Mouse (Mus musculus): Measurements from ENCODE around the gene Casp9.
"Not testable (repeated sequence)": the region's sequence is repeated elsewhere in the genome, so short reads cannot be mapped to it uniquely, and the experiment has no call there.

Casp9 gene

DNA sequence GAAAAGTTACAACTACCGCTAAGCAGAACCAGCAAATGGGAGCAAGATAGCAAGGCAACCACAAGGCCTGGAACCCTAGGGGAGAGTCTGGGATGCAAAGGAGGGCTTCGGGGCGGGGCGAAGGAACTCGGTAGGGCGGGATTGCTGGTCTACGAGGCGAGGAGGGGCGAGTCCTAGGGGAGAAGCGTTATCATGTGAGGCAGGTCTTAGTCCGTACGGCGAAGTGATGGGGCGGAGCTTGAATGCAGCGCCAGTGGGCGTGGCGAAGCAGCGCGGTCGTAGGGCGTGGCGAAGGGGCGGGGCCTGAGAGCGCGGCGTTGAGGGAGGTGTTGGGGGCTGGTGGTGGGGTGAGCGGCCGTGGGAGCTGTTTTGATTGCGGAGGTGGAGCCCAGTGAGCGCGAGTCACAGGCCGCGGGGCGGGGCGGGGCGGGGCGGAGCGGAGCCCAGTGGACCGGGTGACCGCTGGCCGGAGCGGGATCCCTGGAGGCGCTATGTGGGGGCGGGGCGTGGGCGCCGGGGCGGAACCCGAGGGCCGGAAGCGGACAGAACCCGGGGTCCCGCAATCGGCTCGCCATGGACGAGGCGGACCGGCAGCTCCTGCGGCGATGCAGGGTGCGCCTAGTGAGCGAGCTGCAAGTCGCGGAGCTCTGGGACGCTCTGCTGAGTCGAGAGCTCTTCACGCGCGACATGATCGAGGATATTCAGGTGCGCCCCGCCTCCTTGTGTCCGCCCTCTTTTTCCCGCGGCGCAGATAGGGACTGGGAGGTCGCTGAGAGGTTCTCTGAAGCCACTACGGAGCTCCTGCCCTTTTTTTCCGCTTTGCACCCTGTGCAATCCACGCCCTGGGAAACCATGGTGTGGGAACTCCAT lies at the start of gene Casp9:
TSS of gene Casp9 (plus strand) at position 331 of the 870 bp plus-strand sequence.
- peak; percentile 91 for DNase-seq (ENCODE audit: low spot score)

GRCm38 (mm10) chr4:141746578-141747346 lies 46.6 kb upstream of the Casp9 start, which contains the start of gene Agmat:
Gene Agmat (plus strand): TSS chr4:141746672.
- DNase-seq (ENCODE audit: low spot score): no peak

DNA sequence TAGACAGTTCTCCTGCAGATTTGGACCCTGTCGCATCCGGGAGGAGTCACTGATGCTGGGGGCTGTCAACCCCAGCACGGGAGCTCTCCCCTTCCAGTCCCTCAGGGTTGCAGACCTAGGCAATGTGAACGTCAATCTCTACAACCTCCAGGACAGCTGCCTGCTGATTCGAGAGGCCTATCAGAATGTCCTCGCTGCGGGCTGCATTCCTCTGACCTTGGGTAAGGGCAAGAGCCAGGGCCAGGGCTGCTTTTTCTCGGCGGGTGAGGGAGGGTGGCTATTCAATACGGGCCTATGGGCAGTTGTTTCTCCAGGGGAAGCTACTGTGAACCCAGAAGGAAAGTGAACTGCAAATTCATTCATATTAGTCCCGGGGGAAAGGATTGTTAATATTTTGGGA lies 43.9 kb upstream of the Casp9 start:
- DNase-seq (ENCODE audit: low spot score): no peak

DNA sequence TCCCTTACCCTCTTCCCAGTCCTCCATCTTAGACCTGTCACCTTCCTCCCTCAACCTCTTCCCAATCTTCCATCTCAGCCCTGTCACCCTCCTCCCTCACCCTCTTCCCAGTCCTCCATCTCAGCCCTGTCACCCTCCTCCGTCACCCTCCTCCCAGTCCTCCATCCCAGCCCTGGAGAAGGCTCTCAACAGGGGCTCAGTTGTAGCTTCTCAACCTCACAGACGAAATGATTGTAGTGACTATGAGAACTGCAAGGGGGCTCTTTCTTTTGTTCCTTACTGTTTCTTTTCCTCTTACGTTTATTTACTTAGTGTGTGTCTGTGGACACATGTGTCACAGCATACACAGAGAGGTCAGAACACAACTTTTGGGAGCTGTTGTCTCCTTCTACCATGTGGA lies 42.6 kb upstream of the Casp9 start:
- DNase-seq (ENCODE audit: low spot score): no peak

DNA sequence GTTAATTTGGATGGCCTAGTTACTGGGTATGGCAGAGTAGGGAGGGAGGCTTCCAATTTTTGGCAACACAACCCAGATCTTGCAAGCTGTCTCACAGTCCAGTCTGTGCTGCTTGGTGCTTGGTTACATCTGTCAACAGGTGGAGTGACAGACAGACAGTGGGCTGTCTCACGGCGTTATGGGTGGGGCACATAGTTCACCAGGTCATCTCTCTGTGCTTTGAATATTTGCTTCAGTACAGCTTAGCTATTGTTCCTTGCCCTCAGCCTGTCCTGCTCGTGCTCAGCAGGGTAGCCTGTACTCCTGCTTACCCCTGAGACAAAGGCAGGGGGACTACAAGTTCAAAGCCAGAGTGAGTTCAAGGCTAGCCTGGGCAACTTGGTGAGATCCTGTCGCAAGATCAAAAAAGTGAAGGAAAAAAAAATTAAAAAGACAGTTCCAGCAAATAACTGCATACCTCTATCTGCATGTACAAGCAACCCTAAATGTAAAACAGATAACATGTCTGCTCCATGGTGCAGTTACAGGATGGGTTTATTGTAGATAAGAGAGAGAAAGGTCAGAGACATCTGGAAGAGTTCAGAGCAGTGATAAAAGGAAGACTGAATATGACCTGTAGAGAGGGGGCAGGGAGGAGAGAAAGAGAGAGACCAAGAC lies 41.9 kb upstream of the Casp9 start:
- DNase-seq (ENCODE audit: low spot score): no peak

GRCm38 (mm10) chr4:141752076-141752421 lies 41.4 kb upstream of the Casp9 start:
- DNase-seq (ENCODE audit: low spot score): no peak

GRCm38 (mm10) chr4:141755375-141755930 lies 38.0 kb upstream of the Casp9 start:
- no peak for DNase-seq (ENCODE audit: low spot score)

DNA sequence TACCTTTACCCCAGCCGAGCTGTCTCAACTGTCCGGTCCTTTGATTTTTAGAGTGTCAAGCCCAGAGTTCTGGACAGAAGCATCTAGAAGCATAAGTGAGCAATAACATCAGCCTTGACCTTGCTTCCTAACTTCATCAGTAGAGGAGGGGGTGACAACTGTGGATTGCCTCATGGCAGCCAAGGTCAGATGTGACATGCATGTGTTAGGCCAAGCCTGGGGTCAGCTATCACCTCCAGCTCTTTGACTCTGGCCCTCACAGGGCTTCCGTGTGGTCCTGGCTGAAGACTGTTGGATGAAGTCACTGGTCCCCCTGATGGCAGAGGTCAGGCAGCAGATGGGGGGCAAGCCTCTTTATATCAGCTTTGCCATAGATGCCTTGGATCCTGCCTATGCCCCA lies 36.3 kb upstream of the Casp9 start:
- DNase-seq (ENCODE audit: low spot score): no peak

DNA sequence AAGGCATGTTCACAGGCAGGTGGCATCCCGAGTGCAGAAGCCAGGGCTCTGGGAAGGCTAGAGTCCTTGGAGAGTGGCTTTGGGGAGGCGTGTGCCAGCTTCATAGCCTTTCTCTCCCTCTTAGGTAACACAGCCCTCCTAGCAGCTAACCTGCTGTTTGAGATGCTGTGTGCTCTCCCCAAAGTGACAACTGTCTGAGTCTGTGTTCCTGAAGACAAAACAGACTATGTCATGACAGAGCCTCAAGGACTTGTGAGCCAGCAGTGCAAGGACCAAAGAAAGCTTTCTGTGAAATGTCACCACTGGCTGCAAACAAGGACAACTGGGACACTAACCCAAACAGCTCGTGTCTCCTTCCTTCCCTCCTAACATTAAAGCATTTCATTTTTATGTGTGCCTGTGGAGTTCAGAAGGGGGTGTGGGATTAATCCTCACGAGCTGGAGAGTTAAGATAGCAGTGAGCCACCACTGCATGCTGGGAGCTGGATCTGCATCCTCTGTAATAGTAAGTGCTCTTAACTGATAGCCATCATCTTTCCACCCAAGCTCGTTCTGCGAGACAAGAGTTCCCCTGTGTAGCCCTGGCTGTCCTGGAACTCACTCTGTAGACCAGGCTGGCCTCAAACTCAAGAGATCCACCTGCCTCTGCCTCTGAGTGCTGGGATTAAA lies 34.4 kb upstream of the Casp9 start:
- DNase-seq (ENCODE audit: low spot score): no peak

- no peak for DNase-seq (ENCODE audit: low spot score)
Observed at GRCm38 (mm10) chr4:141760942-141761341, 32.5 kb upstream of the Casp9 start.

GRCm38 (mm10) chr4:141762102-141762598 lies 31.3 kb upstream of the Casp9 start:
- no peak for DNase-seq (ENCODE audit: low spot score)

GRCm38 (mm10) chr4:141763476-141763875 lies 29.9 kb upstream of the Casp9 start:
- no peak for DNase-seq (ENCODE audit: low spot score)

DNA sequence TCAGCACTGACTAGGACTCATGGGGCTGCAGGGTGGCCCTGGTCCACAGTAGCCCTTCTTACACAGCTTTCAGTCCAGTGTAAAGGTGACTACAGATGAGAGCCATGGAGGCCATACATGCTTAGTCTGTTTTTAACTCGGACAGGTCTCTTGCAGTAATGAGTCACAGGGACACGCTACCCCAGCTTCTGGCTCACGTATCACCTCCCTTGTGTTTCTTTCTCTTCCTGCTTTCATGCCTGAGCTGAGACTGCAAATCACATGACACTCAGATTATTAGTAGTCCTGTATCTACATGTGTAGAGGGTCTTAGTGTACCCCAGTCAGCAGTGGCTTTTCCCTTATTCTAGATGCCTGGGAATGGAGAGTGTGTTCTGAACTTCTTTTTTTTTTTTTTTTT lies 28.4 kb upstream of the Casp9 start:
- DNase-seq (ENCODE audit: low spot score): no peak

GRCm38 (mm10) chr4:141766316-141766667 lies 27.1 kb upstream of the Casp9 start:
- DNase-seq (ENCODE audit: low spot score): peak; percentile 42

GRCm38 (mm10) chr4:141766668-141767352 lies 26.6 kb upstream of the Casp9 start:
- no peak for DNase-seq (ENCODE audit: low spot score)

GRCm38 (mm10) chr4:141767353-141768036 lies 25.9 kb upstream of the Casp9 start:
- DNase-seq (ENCODE audit: low spot score): no peak

- DNase-seq (ENCODE audit: low spot score): no peak
Observed at GRCm38 (mm10) chr4:141769501-141770160, 23.8 kb upstream of the Casp9 start.

GRCm38 (mm10) chr4:141771823-141772222 lies 21.6 kb upstream of the Casp9 start:
- no peak for DNase-seq (ENCODE audit: low spot score)

- DNase-seq (ENCODE audit: low spot score): not testable (repeated sequence)
Observed at GRCm38 (mm10) chr4:141773019-141773418, 20.4 kb upstream of the Casp9 start.

DNA sequence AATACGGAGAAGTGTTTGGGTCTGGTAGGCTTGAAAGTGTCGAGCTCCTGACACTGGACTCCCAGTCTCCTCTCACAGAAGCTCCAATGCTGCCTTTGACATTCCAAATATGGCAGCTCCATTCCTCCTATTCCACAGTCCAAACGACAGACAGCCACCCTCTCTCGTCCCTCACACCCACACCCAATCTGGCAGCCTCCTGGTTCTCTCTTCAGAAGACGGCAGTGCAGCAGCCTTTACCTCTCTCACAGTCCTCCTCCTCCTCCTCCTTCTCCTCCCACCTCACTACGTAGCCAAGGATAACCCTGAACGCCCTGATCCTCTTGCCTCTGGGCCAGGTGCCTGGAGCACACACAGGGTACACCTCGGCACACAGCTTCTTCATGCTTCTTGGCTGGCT lies 13.6 kb upstream of the Casp9 start:
- no peak for DNase-seq (ENCODE audit: low spot score)

Data from layer of hippocampus, adult 9-10 months (tissue).